Mouse (Mus musculus): Measurements from ENCODE around the gene Tmem97. TPM values are rescaled to one million over a fixed set of nuclear protein-coding genes. Genes with fewer than 3 reads are reported as not detected.

The Tmem97 gene
- polyA plus RNA-seq, 1 experiment from 2014 or later = 75.5 TPM

DNA sequence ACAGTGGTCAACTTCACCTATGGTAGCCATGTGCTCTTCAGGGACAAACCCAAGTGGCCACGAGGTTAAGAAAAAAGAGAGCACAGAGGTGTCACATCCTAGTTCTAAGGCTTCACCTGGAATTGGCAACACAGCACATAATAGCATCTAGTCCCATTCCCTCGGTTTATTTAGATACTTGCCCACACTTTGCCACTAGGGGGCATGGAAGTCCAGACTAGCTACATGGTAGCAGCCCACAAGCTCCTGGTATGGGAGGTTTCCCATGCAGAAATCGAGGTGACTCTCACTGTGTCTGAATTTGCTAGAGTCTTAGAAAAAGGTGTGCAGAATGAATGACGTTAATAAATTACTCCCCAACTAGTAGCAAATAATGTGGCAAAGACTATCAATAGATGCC lies 9.9 kb upstream of the Tmem97 start:
- Histone ChIP-seq H3K9ac (ENCODE audit: low read length) (no peak overlapping the region), H3K27me3 (ENCODE audit: control insufficient read depth, insufficient read depth, low read length) (no peaks in the 10 kb centered on the region), H3K4me3 (ENCODE audit: low read depth, low read length) (no peak overlapping the region), H3K4me1 (ENCODE audit: control insufficient read depth, insufficient read depth, low read length) (no peaks in the 10 kb centered on the region), H3K9me3 (ENCODE audit: control insufficient read depth, low read length) (no peaks in the 10 kb centered on the region), H3K36me3 (ENCODE audit: control insufficient read depth, insufficient read depth, low read length) (no peaks in the 10 kb centered on the region), H3K4me2 (no peak overlapping the region), H3K27ac (ENCODE audit: low read depth, low read length) (no peak overlapping the region)
- DNase-seq (ENCODE audit: low spot score, missing footprints) = peak; percentile 92
- no peak for ATAC-seq (ENCODE audit: low FRiP score)
- WGBS = 28% methylated on average over 4 of the region's 4 CpGs

DNA sequence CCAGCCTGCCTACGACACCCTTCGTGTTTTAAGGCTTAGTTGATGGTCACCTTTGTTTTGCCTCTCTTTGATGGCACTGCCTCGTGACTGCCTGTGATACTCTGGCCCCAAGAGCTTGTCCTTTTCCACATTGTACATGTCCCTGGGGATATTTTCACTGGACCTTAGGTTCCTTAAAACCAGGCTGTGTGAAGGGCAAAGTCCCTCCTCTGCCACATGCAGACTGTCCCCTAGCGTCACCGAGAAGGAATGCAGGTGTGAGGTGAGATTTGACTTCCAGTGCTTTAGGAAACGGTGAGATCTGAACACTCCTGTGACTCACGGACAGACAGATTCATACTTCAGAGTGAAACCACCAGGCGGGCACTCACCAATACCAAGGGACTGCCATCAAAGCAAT lies 6.7 kb upstream of the Tmem97 start:
- no peak overlapping the region for H3K27ac ChIP-seq (ENCODE audit: low read depth, low read length)
- H3K4me2 ChIP-seq = no peak overlapping the region
- H3K36me3 ChIP-seq (ENCODE audit: control insufficient read depth, insufficient read depth, low read length) = no peaks in the 10 kb centered on the region
- H3K9me3 ChIP-seq (ENCODE audit: control insufficient read depth, low read length) = no peaks in the 10 kb centered on the region
- no peaks in the 10 kb centered on the region for H3K27me3 ChIP-seq (ENCODE audit: control insufficient read depth, insufficient read depth, low read length)
- DNase-seq (ENCODE audit: low spot score, missing footprints) (no peak), ATAC-seq (ENCODE audit: low FRiP score) (no peak)
- no peaks in the 10 kb centered on the region for H3K4me1 ChIP-seq (ENCODE audit: control insufficient read depth, insufficient read depth, low read length)
- H3K4me3 ChIP-seq (ENCODE audit: low read depth, low read length) = no peak overlapping the region
- WGBS = 63% methylated on average over 8 of the region's 8 CpGs
- no peak overlapping the region for H3K9ac ChIP-seq (ENCODE audit: low read length)

DNA sequence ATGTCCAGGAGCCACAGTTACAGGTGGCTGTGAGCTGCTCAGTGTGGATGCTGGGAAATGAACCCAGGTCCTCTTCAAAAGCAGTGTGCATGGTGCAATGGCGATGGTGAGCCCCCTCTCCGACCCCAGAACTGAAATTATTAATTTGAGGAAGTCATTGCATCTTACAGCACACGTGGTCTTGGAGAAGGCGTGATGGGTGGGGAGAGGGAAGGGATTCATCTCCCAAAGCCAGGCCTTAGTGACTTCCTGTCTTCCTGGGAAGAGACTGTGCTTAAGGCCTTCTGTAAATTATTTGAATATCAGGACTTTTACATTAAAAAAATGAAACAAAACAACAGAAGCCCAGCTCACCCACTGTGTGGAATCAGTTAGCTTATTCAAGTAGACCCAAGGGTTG lies 5.5 kb upstream of the Tmem97 start:
- Histone ChIP-seq H3K9ac (ENCODE audit: low read length) (no peak overlapping the region), H3K27me3 (ENCODE audit: control insufficient read depth, insufficient read depth, low read length) (no peaks in the 10 kb centered on the region), H3K4me3 (ENCODE audit: low read depth, low read length) (no peak overlapping the region), H3K27ac (ENCODE audit: low read depth, low read length) (no peak overlapping the region), H3K4me1 (ENCODE audit: control insufficient read depth, insufficient read depth, low read length) (no peaks in the 10 kb centered on the region), H3K36me3 (ENCODE audit: control insufficient read depth, insufficient read depth, low read length) (no peaks in the 10 kb centered on the region), H3K4me2 (no peak overlapping the region), H3K9me3 (ENCODE audit: control insufficient read depth, low read length) (no peaks in the 10 kb centered on the region)
- no peak for ATAC-seq (ENCODE audit: low FRiP score)
- WGBS = 85% methylated on average over 4 of the region's 4 CpGs
- no peak for DNase-seq (ENCODE audit: low spot score, missing footprints)

DNA sequence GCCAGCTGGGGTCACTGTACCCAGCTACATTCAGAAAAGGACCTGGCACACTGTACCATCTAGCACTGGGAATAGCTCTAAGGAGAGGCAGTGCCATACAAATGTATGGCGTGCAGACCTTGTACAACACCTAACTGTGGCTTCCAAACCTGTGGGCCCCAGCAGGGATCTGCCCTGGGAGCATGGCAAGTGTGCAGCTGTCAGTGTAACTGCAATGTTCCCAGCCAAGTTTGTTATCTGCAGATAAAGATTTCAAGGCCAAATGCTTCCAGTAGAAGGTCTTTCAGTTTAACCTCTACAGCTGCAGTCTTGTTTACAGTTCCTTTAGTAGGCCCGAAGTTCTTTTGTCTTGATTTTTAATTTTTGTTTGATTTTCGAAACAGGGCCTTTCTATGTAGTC lies 5.0 kb upstream of the Tmem97 start:
- ATAC-seq (ENCODE audit: low FRiP score) = no peak
- H3K27me3 ChIP-seq (ENCODE audit: control insufficient read depth, insufficient read depth, low read length) = no peaks in the 10 kb centered on the region
- no peak overlapping the region for H3K4me2 ChIP-seq
- H3K9me3 ChIP-seq (ENCODE audit: control insufficient read depth, low read length) = no peaks in the 10 kb centered on the region
- no peak overlapping the region for H3K9ac ChIP-seq (ENCODE audit: low read length)
- H3K36me3 ChIP-seq (ENCODE audit: control insufficient read depth, insufficient read depth, low read length) = no peaks in the 10 kb centered on the region
- H3K4me1 ChIP-seq (ENCODE audit: control insufficient read depth, insufficient read depth, low read length) = no peaks in the 10 kb centered on the region
- H3K27ac ChIP-seq (ENCODE audit: low read depth, low read length) = no peak overlapping the region
- DNase-seq (ENCODE audit: low spot score, missing footprints) = no peak
- no peak overlapping the region for H3K4me3 ChIP-seq (ENCODE audit: low read depth, low read length)
- 84% methylated on average over 3 of the region's 3 CpGs for WGBS

DNA sequence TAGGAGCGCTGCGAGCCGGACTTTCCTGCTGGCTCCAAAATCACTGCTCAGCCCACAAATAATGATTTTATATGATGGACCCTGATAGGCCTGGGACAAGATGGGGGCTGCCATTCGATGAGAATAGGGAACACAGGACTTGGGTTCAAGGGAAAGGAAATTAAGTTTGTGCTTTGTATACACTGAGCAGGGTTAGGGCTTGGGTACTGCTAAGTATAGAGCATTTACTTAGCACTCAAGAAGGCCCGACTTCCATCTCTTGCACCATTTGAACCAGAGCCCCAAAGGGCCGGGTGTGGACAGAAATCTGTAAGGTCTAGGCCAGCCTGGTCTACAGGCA lies 452 bp upstream of the Tmem97 start:
- ATAC-seq (ENCODE audit: low FRiP score) (peak; percentile 47), DNase-seq (ENCODE audit: low spot score, missing footprints) (no peak)
- peak overlapping the region; percentile 60 for H3K9ac ChIP-seq (ENCODE audit: low read length)
- H3K4me2 ChIP-seq = peak overlapping the region; percentile 62
- H3K27ac ChIP-seq (ENCODE audit: low read depth, low read length) = 0 out of 2 replicates have a peak overlapping the region, but pooled peaks have one; percentile 17
- peak overlapping the region; percentile 69 for H3K4me3 ChIP-seq (ENCODE audit: low read depth, low read length)
- peaks cover 12% of the 10 kb centered on the region for H3K4me1 ChIP-seq (ENCODE audit: control insufficient read depth, insufficient read depth, low read length)
- no peaks in the 10 kb centered on the region for H3K27me3 ChIP-seq (ENCODE audit: control insufficient read depth, insufficient read depth, low read length)
- WGBS = 35% methylated on average over 6 of the region's 6 CpGs
- no peaks in the 10 kb centered on the region for H3K36me3 ChIP-seq (ENCODE audit: control insufficient read depth, insufficient read depth, low read length)
- no peaks in the 10 kb centered on the region for H3K9me3 ChIP-seq (ENCODE audit: control insufficient read depth, low read length)

DNA sequence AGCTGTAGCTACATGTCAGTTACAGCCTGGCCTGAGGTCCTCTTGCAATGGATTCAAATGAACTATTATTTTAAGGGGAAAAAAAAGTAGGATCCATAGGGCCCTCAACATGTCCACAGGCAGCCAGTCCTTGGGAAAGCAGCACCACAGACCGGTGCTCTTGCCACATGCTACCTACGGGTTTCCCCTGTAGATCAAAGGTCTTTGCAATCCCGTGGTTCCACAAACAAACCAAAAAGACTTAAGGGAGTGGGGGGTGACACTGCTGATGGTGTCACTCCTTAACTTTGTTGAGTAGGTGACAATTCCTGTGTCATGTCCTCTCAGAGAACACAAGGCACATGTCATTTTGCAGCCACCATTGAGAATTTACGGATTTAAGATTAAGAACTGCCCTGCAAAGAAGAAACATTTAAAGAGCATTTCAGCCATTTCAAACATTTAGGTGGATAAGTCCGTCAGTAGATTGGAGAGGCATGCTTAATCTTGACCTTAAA lies 1.0 kb downstream of the Tmem97 start:
- Histone ChIP-seq H3K4me1 (ENCODE audit: control insufficient read depth, insufficient read depth, low read length) (peaks cover 12% of the 10 kb centered on the region), H3K27me3 (ENCODE audit: control insufficient read depth, insufficient read depth, low read length) (no peaks in the 10 kb centered on the region), H3K36me3 (ENCODE audit: control insufficient read depth, insufficient read depth, low read length) (no peaks in the 10 kb centered on the region), H3K9ac (ENCODE audit: low read length) (peak overlapping the region; percentile 75), H3K27ac (ENCODE audit: low read depth, low read length) (no peak overlapping the region), H3K9me3 (ENCODE audit: control insufficient read depth, low read length) (no peaks in the 10 kb centered on the region), H3K4me3 (ENCODE audit: low read depth, low read length) (peak overlapping the region; percentile 69), H3K4me2 (peak overlapping the region; percentile 62)
- ATAC-seq (ENCODE audit: low FRiP score) = no peak
- WGBS = 12% methylated on average over 5 of the region's 5 CpGs
- no peak for DNase-seq (ENCODE audit: low spot score, missing footprints)

DNA sequence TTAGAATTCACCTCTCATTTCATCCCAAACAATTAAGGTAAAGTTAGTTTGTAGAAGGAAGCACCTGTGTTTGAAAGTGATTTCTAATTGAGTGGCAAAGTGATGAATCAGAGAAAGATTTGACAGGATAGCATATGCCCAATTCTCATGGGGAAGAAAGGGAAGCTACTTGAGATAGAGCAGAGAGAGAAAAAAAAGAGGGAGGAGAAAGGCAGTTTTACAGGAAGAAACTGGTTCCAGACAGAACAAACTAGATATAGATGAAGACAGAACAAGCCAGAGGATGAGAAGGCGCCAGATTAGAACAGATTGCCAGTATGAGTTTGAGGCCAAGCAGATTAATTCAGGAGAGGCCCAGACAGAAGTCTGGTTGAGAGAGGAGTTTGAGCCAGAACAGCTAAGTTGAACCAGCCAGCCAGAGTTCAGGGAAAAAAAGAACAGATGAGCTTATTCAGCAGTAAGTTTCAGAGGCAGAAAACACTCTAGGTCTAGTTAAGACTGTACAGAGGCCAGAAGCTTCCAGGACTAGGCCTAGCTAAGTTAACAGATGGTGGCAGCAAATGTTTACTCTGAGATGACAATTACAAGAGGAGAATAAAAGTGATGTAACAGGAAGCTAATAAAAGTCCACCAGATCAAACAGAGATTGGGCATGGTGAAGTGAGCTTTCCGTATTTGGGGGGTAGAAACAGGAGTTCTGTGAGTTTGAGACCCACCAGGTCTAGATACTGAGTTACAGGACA lies 2.7 kb downstream of the Tmem97 start:
- ATAC-seq (ENCODE audit: low FRiP score) = no peak
- no peak overlapping the region for H3K27ac ChIP-seq (ENCODE audit: low read depth, low read length)
- peaks cover 4% of the 10 kb centered on the region; the same call in 1 of the 2 replicates for H3K36me3 ChIP-seq (ENCODE audit: control insufficient read depth, insufficient read depth, low read length)
- H3K27me3 ChIP-seq (ENCODE audit: control insufficient read depth, insufficient read depth, low read length) = no peaks in the 10 kb centered on the region
- WGBS = 90% methylated on average over 2 of the region's 2 CpGs
- peaks cover 12% of the 10 kb centered on the region for H3K4me1 ChIP-seq (ENCODE audit: control insufficient read depth, insufficient read depth, low read length)
- H3K4me2 ChIP-seq = no peak overlapping the region
- H3K4me3 ChIP-seq (ENCODE audit: low read depth, low read length) = no peak overlapping the region
- H3K9me3 ChIP-seq (ENCODE audit: control insufficient read depth, low read length) = no peaks in the 10 kb centered on the region
- H3K9ac ChIP-seq (ENCODE audit: low read length) = no peak overlapping the region
- no peak for DNase-seq (ENCODE audit: low spot score, missing footprints)

DNA sequence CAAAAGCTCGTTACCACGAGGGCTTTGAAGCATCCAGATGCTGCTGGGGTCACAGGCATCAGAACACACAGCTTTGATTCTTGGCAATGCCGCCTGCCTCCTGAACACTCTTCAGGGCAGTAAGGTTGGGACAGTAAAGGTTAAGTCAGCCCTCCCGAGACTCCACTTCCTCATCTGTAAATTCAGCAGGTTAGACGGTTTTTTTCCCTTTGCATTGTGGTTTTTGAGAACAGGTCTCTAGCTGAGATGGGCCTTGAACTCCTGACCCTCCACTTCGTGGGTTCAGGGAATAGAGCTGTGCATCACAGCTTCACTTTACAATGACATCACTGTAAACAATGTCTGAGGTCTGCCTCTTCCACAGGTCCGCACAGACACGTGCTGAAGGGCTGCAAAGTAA lies 5.4 kb downstream of the Tmem97 start:
- H3K4me3 ChIP-seq (ENCODE audit: low read depth, low read length) = no peak overlapping the region
- no peak overlapping the region for H3K27ac ChIP-seq (ENCODE audit: low read depth, low read length)
- H3K4me2 ChIP-seq = no peak overlapping the region
- DNase-seq (ENCODE audit: low spot score, missing footprints) = no peak
- no peaks in the 10 kb centered on the region for H3K9me3 ChIP-seq (ENCODE audit: control insufficient read depth, low read length)
- no peaks in the 10 kb centered on the region for H3K27me3 ChIP-seq (ENCODE audit: control insufficient read depth, insufficient read depth, low read length)
- WGBS = 77% methylated on average over 8 of the region's 8 CpGs
- ATAC-seq (ENCODE audit: low FRiP score) = no peak
- H3K4me1 ChIP-seq (ENCODE audit: control insufficient read depth, insufficient read depth, low read length) = peaks cover 12% of the 10 kb centered on the region
- no peak overlapping the region for H3K9ac ChIP-seq (ENCODE audit: low read length)
- peaks cover 6% of the 10 kb centered on the region; the same call in 1 of the 2 replicates for H3K36me3 ChIP-seq (ENCODE audit: control insufficient read depth, insufficient read depth, low read length)

DNA sequence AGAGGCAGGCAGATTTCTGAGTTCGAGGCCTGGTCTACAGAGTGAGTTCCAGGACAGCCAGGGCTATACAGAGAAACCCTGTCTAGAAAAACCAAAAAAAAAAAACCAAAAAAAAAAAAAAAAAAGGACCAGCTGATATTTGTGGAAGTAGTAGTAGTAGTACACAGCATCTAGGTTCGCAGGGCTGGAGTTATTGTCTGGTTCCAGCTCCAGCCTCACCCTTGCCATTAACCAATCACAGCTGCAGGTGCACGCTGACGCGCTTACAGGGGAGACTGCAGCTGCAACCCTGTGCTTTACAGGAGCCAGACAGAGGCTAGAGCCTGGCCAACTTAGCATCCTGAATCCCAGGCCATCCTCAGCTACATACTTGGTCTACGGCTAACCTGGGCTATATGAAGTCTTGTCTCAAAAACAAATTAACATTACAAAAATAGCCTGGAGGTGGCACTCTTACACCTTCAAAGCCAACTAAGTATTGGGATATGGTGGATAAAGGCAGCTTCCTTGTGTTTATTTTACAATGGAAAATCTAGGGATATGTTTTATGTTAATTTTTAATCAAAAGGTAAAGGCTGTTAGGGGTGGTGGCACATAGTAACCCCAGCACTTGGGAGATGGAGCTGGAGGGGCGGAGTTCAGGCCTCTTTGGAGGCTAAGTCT lies 6.0 kb downstream of the Tmem97 start:
- DNase-seq (ENCODE audit: low spot score, missing footprints) = no peak

More for the DNA sequence above, 6.0 kb downstream of the Tmem97 start:
- H3K4me3 ChIP-seq (ENCODE audit: low read depth, low read length) = no peak overlapping the region
- H3K9me3 ChIP-seq (ENCODE audit: control insufficient read depth, low read length) = no peaks in the 10 kb centered on the region
- H3K27ac ChIP-seq (ENCODE audit: low read depth, low read length) = no peak overlapping the region
- peaks cover 11% of the 10 kb centered on the region for H3K4me1 ChIP-seq (ENCODE audit: control insufficient read depth, insufficient read depth, low read length)
- 97% methylated on average over 7 of the region's 7 CpGs for WGBS
- peaks cover 8% of the 10 kb centered on the region; the same call in 1 of the 2 replicates for H3K36me3 ChIP-seq (ENCODE audit: control insufficient read depth, insufficient read depth, low read length)
- no peaks in the 10 kb centered on the region for H3K27me3 ChIP-seq (ENCODE audit: control insufficient read depth, insufficient read depth, low read length)
- no peak overlapping the region for H3K4me2 ChIP-seq
- ATAC-seq (ENCODE audit: low FRiP score) = no peak
- H3K9ac ChIP-seq (ENCODE audit: low read length) = no peak overlapping the region
